Mouse (Mus musculus): ENCODE data around the gene Fam19a1. TPM values are rescaled to one million over a fixed set of nuclear protein-coding genes. Genes with fewer than 3 reads are reported as not detected.

Gene Fam19a1
- 4.4 and 5.7 TPM in 2 replicates for polyA plus RNA-seq (2015; fragmentation: Nextera tagmentation; extraction: Ambion mirVana)

- Histone ChIP-seq H3K27ac (no peak within 1 kb of the TSS), H3K4me3 (replicated peaks) (peak within 1 kb of the TSS; percentile 33), H3K4me1 (peaks cover 27% of the 10 kb centered on the region), H3K9ac (0 out of 2 replicates have a peak within 1 kb of the TSS, but pooled peaks have one; percentile 21), H3K9me3 (replicated peaks) (no peaks in the 10 kb centered on the region), H3K36me3 (no peaks in the 10 kb centered on the region), H3K27me3 (no peaks in the 10 kb centered on the region), H3K4me2 (peak within 1 kb of the TSS; percentile 90)
- ATAC-seq (replicated peaks; ENCODE audit: low FRiP score) = no peak
- WGBS = 17% methylated on average over 6 of the region's 6 CpGs
Observed at GRCm38 (mm10) chr6:96112854-96113253, at the start of gene Fam19a1. Fam19a1 (plus strand) TSS chr6:96113154.

GRCm38 (mm10) chr6:96071080-96071479 is 41.9 kb upstream of the Fam19a1 start:
- no peak overlapping the region for H3K4me2 ChIP-seq
- no peak overlapping the region for H3K4me3 ChIP-seq (replicated peaks)
- H3K9ac ChIP-seq = no peak overlapping the region
- no peaks in the 10 kb centered on the region for H3K27me3 ChIP-seq
- ATAC-seq (replicated peaks; ENCODE audit: low FRiP score) = no peak
- no peaks in the 10 kb centered on the region for H3K9me3 ChIP-seq (replicated peaks)
- WGBS = 71% methylated on average over 4 of the region's 4 CpGs
- no peaks in the 10 kb centered on the region for H3K36me3 ChIP-seq
- no peaks in the 10 kb centered on the region for H3K4me1 ChIP-seq
- H3K27ac ChIP-seq = no peak overlapping the region

- Histone ChIP-seq H3K9ac (no peak overlapping the region), H3K4me3 (replicated peaks) (no peak overlapping the region), H3K4me2 (no peak overlapping the region), H3K36me3 (no peaks in the 10 kb centered on the region), H3K9me3 (replicated peaks) (no peaks in the 10 kb centered on the region), H3K4me1 (no peaks in the 10 kb centered on the region), H3K27ac (no peak overlapping the region), H3K27me3 (no peaks in the 10 kb centered on the region)
- ATAC-seq (replicated peaks; ENCODE audit: low FRiP score) = no peak
Observed at GRCm38 (mm10) chr6:96071567-96071966, 41.4 kb upstream of the Fam19a1 start.

- Histone ChIP-seq H3K9me3 (replicated peaks) (no peaks in the 10 kb centered on the region), H3K4me2 (no peak overlapping the region), H3K4me3 (replicated peaks) (no peak overlapping the region), H3K27ac (no peak overlapping the region), H3K27me3 (no peaks in the 10 kb centered on the region), H3K4me1 (no peaks in the 10 kb centered on the region), H3K36me3 (no peaks in the 10 kb centered on the region), H3K9ac (no peak overlapping the region)
- WGBS = 89% methylated on average over 6 of the region's 6 CpGs
- ATAC-seq (replicated peaks; ENCODE audit: low FRiP score) = no peak
Observed at GRCm38 (mm10) chr6:96089961-96090360, 23.0 kb upstream of the Fam19a1 start.

GRCm38 (mm10) chr6:96093716-96094115 is 19.2 kb upstream of the Fam19a1 start:
- Histone ChIP-seq H3K9ac (no peak overlapping the region), H3K27ac (no peak overlapping the region), H3K4me2 (no peak overlapping the region), H3K4me1 (no peaks in the 10 kb centered on the region), H3K27me3 (no peaks in the 10 kb centered on the region), H3K9me3 (replicated peaks) (no peaks in the 10 kb centered on the region), H3K4me3 (replicated peaks) (no peak overlapping the region), H3K36me3 (no peaks in the 10 kb centered on the region)
- 86% methylated on average over 1 of the region's 1 CpGs for WGBS
- ATAC-seq (replicated peaks; ENCODE audit: low FRiP score) = no peak

- Histone ChIP-seq H3K27ac (no peak overlapping the region), H3K9ac (no peak overlapping the region), H3K9me3 (replicated peaks) (no peaks in the 10 kb centered on the region), H3K4me1 (no peaks in the 10 kb centered on the region), H3K27me3 (no peaks in the 10 kb centered on the region), H3K4me2 (no peak overlapping the region), H3K36me3 (no peaks in the 10 kb centered on the region), H3K4me3 (replicated peaks) (no peak overlapping the region)
- ATAC-seq (replicated peaks; ENCODE audit: low FRiP score) = no peak
- WGBS = 87% methylated on average over 6 of the region's 6 CpGs
Observed at GRCm38 (mm10) chr6:96098225-96098624, 14.7 kb upstream of the Fam19a1 start.

GRCm38 (mm10) chr6:96111656-96112055 is 1.3 kb upstream of the Fam19a1 start:
- ATAC-seq (replicated peaks; ENCODE audit: low FRiP score) = no peak
- H3K36me3 ChIP-seq = no peaks in the 10 kb centered on the region
- H3K27me3 ChIP-seq = no peaks in the 10 kb centered on the region
- no peak overlapping the region for H3K9ac ChIP-seq
- H3K4me2 ChIP-seq = no peak overlapping the region
- WGBS = 83% methylated on average over 1 of the region's 1 CpGs
- H3K4me3 ChIP-seq (replicated peaks) = no peak overlapping the region
- peaks cover 24% of the 10 kb centered on the region for H3K4me1 ChIP-seq
- H3K27ac ChIP-seq = no peak overlapping the region
- H3K9me3 ChIP-seq (replicated peaks) = no peaks in the 10 kb centered on the region

GRCm38 (mm10) chr6:96114151-96114550 is 1.2 kb downstream of the Fam19a1 start:
- H3K4me2 ChIP-seq = peak overlapping the region; percentile 90
- no peaks in the 10 kb centered on the region for H3K27me3 ChIP-seq
- WGBS = 30% methylated on average over 1 of the region's 1 CpGs
- no peaks in the 10 kb centered on the region for H3K9me3 ChIP-seq (replicated peaks)
- H3K27ac ChIP-seq = no peak overlapping the region
- H3K36me3 ChIP-seq = no peaks in the 10 kb centered on the region
- ATAC-seq (replicated peaks; ENCODE audit: low FRiP score) = no peak
- H3K4me3 ChIP-seq (replicated peaks) = no peak overlapping the region
- no peak overlapping the region for H3K9ac ChIP-seq
- peaks cover 27% of the 10 kb centered on the region for H3K4me1 ChIP-seq

- peak overlapping the region; percentile 90 for H3K4me2 ChIP-seq
- no peaks in the 10 kb centered on the region for H3K9me3 ChIP-seq (replicated peaks)
- WGBS = 5% methylated on average over 6 of the region's 6 CpGs
- H3K4me1 ChIP-seq = peaks cover 27% of the 10 kb centered on the region
- ATAC-seq (replicated peaks; ENCODE audit: low FRiP score) = 0 out of 2 replicates have a peak, but pooled peaks have one; percentile 34
- H3K27me3 ChIP-seq = no peaks in the 10 kb centered on the region
- H3K9ac ChIP-seq = peak overlapping the region; percentile 62
- H3K27ac ChIP-seq = peak overlapping the region; percentile 10; the same call in 1 of the 2 replicates
- peak overlapping the region; percentile 67 for H3K4me3 ChIP-seq (replicated peaks)
- no peaks in the 10 kb centered on the region for H3K36me3 ChIP-seq
Observed at GRCm38 (mm10) chr6:96116148-96116533, 3.2 kb downstream of the Fam19a1 start.

GRCm38 (mm10) chr6:96116534-96117272 is 3.7 kb downstream of the Fam19a1 start:
- Histone ChIP-seq H3K9me3 (replicated peaks) (no peaks in the 10 kb centered on the region), H3K36me3 (no peaks in the 10 kb centered on the region), H3K27me3 (no peaks in the 10 kb centered on the region), H3K4me1 (peaks cover 27% of the 10 kb centered on the region), H3K4me3 (replicated peaks) (peak overlapping the region; percentile 67), H3K27ac (peak overlapping the region; percentile 10; the same call in 1 of the 2 replicates), H3K4me2 (peak overlapping the region; percentile 90), H3K9ac (peak overlapping the region; percentile 62)
- under 1% methylated on average over 32 of the region's 32 CpGs for WGBS
- peak; percentile 84 for ATAC-seq (replicated peaks; ENCODE audit: low FRiP score)

GRCm38 (mm10) chr6:96143326-96143725 is 30.4 kb downstream of the Fam19a1 start:
- Histone ChIP-seq H3K9ac (no peak overlapping the region), H3K4me1 (0 out of 2 replicates have a peak, but pooled peaks cover 3% of the 10 kb centered on the region), H3K4me2 (no peak overlapping the region), H3K4me3 (replicated peaks) (no peak overlapping the region), H3K27ac (no peak overlapping the region), H3K27me3 (no peaks in the 10 kb centered on the region), H3K36me3 (no peaks in the 10 kb centered on the region), H3K9me3 (replicated peaks) (no peaks in the 10 kb centered on the region)
- ATAC-seq (replicated peaks; ENCODE audit: low FRiP score) = no peak; the same call in 1 of the 2 replicates
- 100% methylated on average over 1 of the region's 1 CpGs for WGBS

- ATAC-seq (replicated peaks; ENCODE audit: low FRiP score) = no peak
- Histone ChIP-seq H3K4me3 (replicated peaks) (no peak overlapping the region), H3K27ac (no peak overlapping the region), H3K4me2 (no peak overlapping the region), H3K9ac (no peak overlapping the region), H3K36me3 (no peaks in the 10 kb centered on the region), H3K4me1 (no peaks in the 10 kb centered on the region), H3K27me3 (no peaks in the 10 kb centered on the region), H3K9me3 (replicated peaks) (no peaks in the 10 kb centered on the region)
- 93% methylated on average over 13 of the region's 13 CpGs for WGBS
Observed at GRCm38 (mm10) chr6:96165403-96165802, 52.4 kb downstream of the Fam19a1 start.
